In genomic region chr4:53140678-53141077, GRCm38 (mm10) we compare ENCODE assay signal across 19 mouse cellular contexts.
"Had no signal": no experiment of that assay in that cellular context is flagged by ENCODE, and none has a peak within 500 bp of the region (broad histone marks: within the 10 kb centered on the region; RNA-seq: fewer than 3 reads in every experiment).

No protein-coding gene starts in this region.

- H3K4me1 ChIP-seq: kidney, embryonic 15.5 days; limb, embryonic 15.5 days had no signal

- H3K27me3 ChIP-seq: kidney, embryonic 15.5 days; limb, embryonic 12.5 days; limb, embryonic 15.5 days had no signal

- H3K4me3 ChIP-seq: kidney, embryonic 15.5 days; left cerebral cortex, adult 2 months; limb, embryonic 12.5 days; limb, embryonic 15.5 days had no signal

- H3K36me3 ChIP-seq: kidney, embryonic 15.5 days had no signal

- H3K4me2 ChIP-seq: kidney, embryonic 15.5 days; limb, embryonic 12.5 days; limb, embryonic 15.5 days; lung, embryonic 14.5 days had no signal

- ATAC-seq: intestine, postnatal 0 days; lung, postnatal 0 days had no signal

- H3K9ac ChIP-seq: kidney, embryonic 15.5 days; limb, embryonic 12.5 days; limb, embryonic 15.5 days; lung, embryonic 14.5 days had no signal

- H3K9me3 ChIP-seq: kidney, embryonic 15.5 days; limb, embryonic 12.5 days; limb, embryonic 15.5 days had no signal

- DNase-seq: kidney, adult 2 months; kidney, postnatal 10 days; kidney, postnatal 36 days; layer of hippocampus, postnatal 36 days; left cerebral cortex, postnatal 4 days; lung, embryonic 14.5 days; midbrain, embryonic 14.5 days; right cerebral cortex, postnatal 4 days; thymus, adult 2 months; thymus, postnatal 14 days; thymus, postnatal 4 days had no signal

- H3K27ac ChIP-seq: kidney, embryonic 15.5 days; left cerebral cortex, adult 2 months; limb, embryonic 12.5 days; limb, embryonic 15.5 days; macrophage; stomach, postnatal 0 days had no signal
